Mouse (Mus musculus) CH12.LX (cell line): ENCODE data around the gene Aff1.

Experiments
- CTCF ChIP-seq, 2 experiments: IDR thresholded peaks in 1 of 2; conservative IDR thresholded peaks in 1 of 2; 2 replicates each; pipeline ENCODE4 v1.5.1; 2011 to 2012; ENCODE audit warnings: low read depth in 2 of 2, low read length in 2 of 2, improper control_type of control experiment in 1 of 2, inconsistent platforms in 1 of 2, mild to moderate bottlenecking in 1 of 2, moderate library complexity in 1 of 2
- JUN ChIP-seq: IDR thresholded peaks from 2 replicates; pipeline ENCODE4 v1.6.1; 2011; ENCODE audit warnings: low read depth, mild to moderate bottlenecking, low read length, improper control_type of control experiment, moderate library complexity; ENCODE audit not compliant: insufficient read depth
- MAX ChIP-seq: IDR thresholded peaks from 2 replicates; pipeline ENCODE4 v1.6.1; 2011; ENCODE audit warnings: low read length, improper control_type of control experiment
- MXI1 ChIP-seq: IDR thresholded peaks from 2 replicates; pipeline ENCODE4 v1.6.1; 2011; ENCODE audit warnings: mild to moderate bottlenecking, low read depth, low read length, improper control_type of control experiment
- MYC ChIP-seq: IDR thresholded peaks from 2 replicates; pipeline ENCODE4 v1.6.1; 2011; ENCODE audit warnings: low read depth, mild to moderate bottlenecking, improper control_type of control experiment, low read length
- PAX5 ChIP-seq: IDR thresholded peaks from 2 replicates; pipeline ENCODE4 v1.6.1; 2012; ENCODE audit warnings: low read length, inconsistent platforms, mixed read lengths
- POLR2A ChIP-seq: IDR thresholded peaks from 2 replicates; pipeline ENCODE4 v1.6.1; 2011; ENCODE audit warnings: low read depth, mild to moderate bottlenecking, improper control_type of control experiment, low read length
- RAD21 ChIP-seq: IDR thresholded peaks from 2 replicates; pipeline ENCODE4 v1.6.1; 2011; ENCODE audit warnings: low read depth, mild to moderate bottlenecking, low read length, improper control_type of control experiment, moderate library complexity
- USF1 ChIP-seq: IDR thresholded peaks from 2 replicates; pipeline ENCODE4 v1.6.1; 2014; ENCODE audit warnings: low read depth, mild to moderate bottlenecking, inconsistent platforms, low read length, improper control_type of control experiment
- USF2 ChIP-seq: conservative IDR thresholded peaks from 2 replicates; pipeline ENCODE4 v1.6.1; 2011; ENCODE audit warnings: low read depth, low read length, improper control_type of control experiment
- ZNF384 ChIP-seq: IDR thresholded peaks from 2 replicates; pipeline ENCODE4 v1.6.1; 2012; ENCODE audit warnings: low read depth, low read length, improper control_type of control experiment, inconsistent platforms

GRCm38 (mm10) chr5:103760425-103761131, 68.4 kb downstream of the Aff1 start:
- TF ChIP-seq RAD21: no peak
- TF ChIP-seq MAX: peak; percentile 87
- TF ChIP-seq JUN: no peak
- no peak for TF ChIP-seq POLR2A
- peak; percentile 68 for TF ChIP-seq USF2
- no peak for TF ChIP-seq CTCF (conservative IDR thresholded peaks at IDR 0.05 in 1 of 2, IDR thresholded peaks at IDR 0.05 in 1 of 2; ENCODE audit: low read depth in 2 of 2, low read length in 2 of 2)
- TF ChIP-seq MYC: peak; percentile 71
- peak; percentile 65 for TF ChIP-seq USF1
- TF ChIP-seq ZNF384: no peak
- no peak for TF ChIP-seq PAX5
- TF ChIP-seq MXI1: peak; percentile 83
